Mouse (Mus musculus): ENCODE data around the gene H2-M5.
"Not testable (repeated sequence)": the region's sequence is repeated elsewhere in the genome, so short reads cannot be mapped to it uniquely, and the experiment has no call there.

The H2-M5 gene

GRCm38 (mm10) chr17:36992336-36993104 lies 3.2 kb upstream of the H2-M5 start:
- no peak for DNase-seq

- DNase-seq = not testable (repeated sequence)
These were observed 1.3 kb upstream of the H2-M5 start for GRCm38 (mm10) chr17:36990630-36991029.

GRCm38 (mm10) chr17:36988475-36988874 lies 862 bp downstream of the H2-M5 start:
- DNase-seq = no peak

GRCm38 (mm10) chr17:36982253-36983155 lies 6.8 kb downstream of the H2-M5 start:
- DNase-seq = no peak

- DNase-seq = no peak
These were observed 7.5 kb downstream of the H2-M5 start for GRCm38 (mm10) chr17:36981845-36982244.

GRCm38 (mm10) chr17:36981221-36981813 lies 8.0 kb downstream of the H2-M5 start, which contains the start of gene 2410137M14Rik:
TSS of gene 2410137M14Rik (minus strand) at chr17:36981237.
- no peak for DNase-seq

- DNase-seq = no peak
These were observed 16.0 kb downstream of the H2-M5 start for GRCm38 (mm10) chr17:36973271-36973787.

- DNase-seq = no peak
These were observed 16.5 kb downstream of the H2-M5 start for GRCm38 (mm10) chr17:36972791-36973190.

GRCm38 (mm10) chr17:36971172-36971850 lies 18.0 kb downstream of the H2-M5 start:
- no peak for DNase-seq

GRCm38 (mm10) chr17:36970316-36970890 lies 18.9 kb downstream of the H2-M5 start:
- no peak for DNase-seq

GRCm38 (mm10) chr17:36966875-36967274 lies 22.5 kb downstream of the H2-M5 start:
- DNase-seq = no peak

- DNase-seq = no peak
These were observed 28.2 kb downstream of the H2-M5 start for GRCm38 (mm10) chr17:36961125-36961524.

- no peak for DNase-seq
These were observed 30.5 kb downstream of the H2-M5 start for GRCm38 (mm10) chr17:36958884-36959283.

- DNase-seq = peak; percentile 92
These were observed 31.2 kb downstream of the H2-M5 start, which contains the start of the genes Znrd1 and Znrd1as for GRCm38 (mm10) chr17:36957999-36958743. TSS of gene Znrd1 (minus strand) at chr17:36958559. TSS of gene Znrd1as (plus strand) at chr17:36958592.

- no peak for DNase-seq
These were observed 36.3 kb downstream of the H2-M5 start for GRCm38 (mm10) chr17:36953062-36953461.

GRCm38 (mm10) chr17:36952631-36953030 lies 36.7 kb downstream of the H2-M5 start:
- no peak for DNase-seq

GRCm38 (mm10) chr17:36950981-36951947 lies 38.1 kb downstream of the H2-M5 start, which contains the start of gene Ppp1r11:
TSS of gene Ppp1r11 (minus strand) at chr17:36951741.
- peak; percentile 94 for DNase-seq

- DNase-seq = no peak
These were observed 40.1 kb downstream of the H2-M5 start for GRCm38 (mm10) chr17:36949265-36949664.

- no peak for DNase-seq
These were observed 41.1 kb downstream of the H2-M5 start for GRCm38 (mm10) chr17:36948286-36948685.

Measured in right cerebral cortex, postnatal 14 days (tissue).